Mouse (Mus musculus) right cerebral cortex, postnatal 10 days (tissue): Measurements from ENCODE around the gene 4930415L06Rik.

Source experiments
- DNase-seq, 2 experiments: peaks; one replicate each; pipeline ENCODE4 v3.0.0; 2021; ENCODE audit warnings: low spot score in 2 of 2

4930415L06Rik gene

DNA sequence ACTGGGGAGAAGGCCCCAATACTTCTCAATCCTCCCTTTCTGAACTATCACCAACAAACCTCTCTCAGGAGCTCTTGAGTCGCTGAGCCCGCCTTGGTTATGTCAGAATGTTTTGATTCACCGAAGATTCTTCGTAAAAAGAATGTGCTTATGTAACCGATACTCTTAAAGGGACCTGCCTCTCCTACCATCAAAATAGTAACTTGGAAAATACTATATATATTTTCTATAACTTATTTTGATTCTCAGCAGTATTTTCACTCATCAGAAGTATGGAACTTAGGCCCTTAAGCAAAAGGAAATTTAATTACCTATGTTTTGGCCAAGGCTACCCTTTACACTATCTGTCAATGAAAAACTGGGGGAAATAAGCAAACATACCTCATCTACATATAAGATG is at the start of gene 4930415L06Rik:
4930415L06Rik (minus strand) TSS at position 101 of the 400 bp plus-strand sequence.
- DNase-seq: no peak

DNA sequence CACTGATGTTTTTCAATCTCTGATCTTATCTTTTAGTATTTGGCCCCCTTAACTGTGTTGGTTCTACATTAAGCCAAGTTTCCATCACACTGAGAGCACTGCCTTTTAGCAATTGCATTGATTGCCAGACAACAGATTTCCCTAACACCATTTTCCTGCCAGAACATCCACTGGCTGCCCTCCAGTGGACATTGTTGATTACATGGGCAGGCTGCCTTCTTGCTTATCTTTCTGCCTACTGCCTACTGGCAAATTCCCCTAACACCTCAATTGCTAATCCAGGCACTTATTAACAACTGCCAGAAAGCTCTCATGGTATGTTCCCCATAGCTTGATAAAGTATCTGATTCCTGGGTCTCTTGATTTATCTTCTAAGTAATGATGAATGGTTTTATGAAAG is 46.0 kb upstream of the 4930415L06Rik start:
- DNase-seq: no peak

DNA sequence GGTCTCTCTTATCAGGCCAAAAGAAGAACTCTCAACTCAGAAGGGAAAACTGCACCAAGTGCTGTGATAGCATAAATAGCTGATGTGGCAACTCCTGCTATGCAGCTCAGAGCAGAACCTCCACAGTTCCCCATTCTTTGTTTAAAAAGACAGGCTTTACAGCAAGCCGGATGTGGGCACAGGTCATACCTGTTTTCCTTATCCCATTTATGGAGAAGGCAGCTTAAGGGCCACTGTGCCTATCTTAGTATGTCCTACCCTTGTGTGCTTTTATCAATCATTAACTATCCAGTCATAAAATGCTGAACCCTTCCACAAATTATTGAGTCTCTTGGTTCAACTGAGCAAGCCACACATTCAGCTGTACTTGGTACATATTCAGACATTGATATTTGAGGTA is 27.8 kb downstream of the 4930415L06Rik start:
- no peak for DNase-seq
